Mouse (Mus musculus): ENCODE results near the gene Prkn. TPM values are rescaled to one million over a fixed set of nuclear protein-coding genes. Genes with fewer than 3 reads are reported as not detected.

The Prkn gene
- polyA plus RNA-seq, 1 experiment from 2014 or later, result 3.5 TPM

DNA sequence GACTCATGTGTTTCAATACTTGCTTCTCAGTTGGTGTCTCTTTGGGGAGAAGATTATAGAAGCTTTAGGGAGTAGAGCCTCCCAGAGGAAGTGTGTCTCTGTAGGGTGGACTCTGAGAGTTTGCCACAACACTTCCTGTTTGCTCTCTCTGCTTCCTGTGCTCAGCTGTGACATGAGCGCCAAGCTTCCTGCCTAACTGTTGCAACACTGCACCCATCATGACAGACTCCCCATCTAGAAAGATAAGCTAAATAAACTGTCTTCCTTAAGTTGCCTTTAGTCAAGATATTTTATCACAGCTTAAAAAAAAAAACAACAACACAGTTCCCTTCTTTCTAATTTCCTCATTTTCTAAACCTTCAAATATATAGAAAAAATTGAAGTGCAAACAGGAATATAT lies 1130.0 kb downstream of the Prkn start:
- 56% methylated on average over 1 of the region's 1 CpGs for WGBS
- ATAC-seq (ENCODE audit: insufficient number of reproducible peaks, insufficient read depth, low FRiP score, low read depth), result no peak
- no peak overlapping the region for H3K27ac ChIP-seq (replicated peaks in 1 of 2; ENCODE audit: control insufficient read depth in 1 of 2, insufficient read depth in 1 of 2, low read depth in 2 of 2, low read length in 2 of 2)
- H3K9me3 ChIP-seq (ENCODE audit: control insufficient read depth, low read length), result 0 out of 2 replicates have a peak, but pooled peaks cover 4% of the 10 kb centered on the region
- H3K9ac ChIP-seq (ENCODE audit: low read length), result no peak overlapping the region
- H3K4me2 ChIP-seq (ENCODE audit: low read length), result no peak overlapping the region
- H3K36me3 ChIP-seq (ENCODE audit: control insufficient read depth, insufficient read depth, low read length), result no peaks in the 10 kb centered on the region
- H3K4me3 ChIP-seq (ENCODE audit: control insufficient read depth in 1 of 2, insufficient read depth in 1 of 2, low read depth in 1 of 2, low read length in 2 of 2), result no peak overlapping the region
- peaks cover 8% of the 10 kb centered on the region for H3K27me3 ChIP-seq (ENCODE audit: control insufficient read depth, insufficient read depth, low read length)
- H3K4me1 ChIP-seq (ENCODE audit: control insufficient read depth in 2 of 2, insufficient read depth in 2 of 2, low read length in 2 of 2), result no peaks in the 10 kb centered on the region; a peak in 1 of 4 replicates

GRCm38 (mm10) chr17:11972550-11972949 lies 1132.4 kb downstream of the Prkn start:
- H3K4me2 ChIP-seq (ENCODE audit: low read length), result peak overlapping the region; percentile 52
- no peak for ATAC-seq (ENCODE audit: insufficient number of reproducible peaks, insufficient read depth, low FRiP score, low read depth)
- H3K36me3 ChIP-seq (ENCODE audit: control insufficient read depth, insufficient read depth, low read length), result no peaks in the 10 kb centered on the region
- H3K4me3 ChIP-seq (ENCODE audit: control insufficient read depth in 1 of 2, insufficient read depth in 1 of 2, low read depth in 1 of 2, low read length in 2 of 2), result peak overlapping the region in 1 of 2 experiments; percentile 33; a peak in 2 of 4 replicates
- no peak overlapping the region for H3K27ac ChIP-seq (replicated peaks in 1 of 2; ENCODE audit: control insufficient read depth in 1 of 2, insufficient read depth in 1 of 2, low read depth in 2 of 2, low read length in 2 of 2)
- no peaks in the 10 kb centered on the region for H3K9me3 ChIP-seq (ENCODE audit: control insufficient read depth, low read length)
- no peak overlapping the region for H3K9ac ChIP-seq (ENCODE audit: low read length)
- H3K4me1 ChIP-seq (ENCODE audit: control insufficient read depth in 2 of 2, insufficient read depth in 2 of 2, low read length in 2 of 2), result no peaks in the 10 kb centered on the region; a peak in 1 of 4 replicates
- peaks cover 18% of the 10 kb centered on the region for H3K27me3 ChIP-seq (ENCODE audit: control insufficient read depth, insufficient read depth, low read length)
- 9% methylated on average over 9 of the region's 9 CpGs for WGBS

DNA sequence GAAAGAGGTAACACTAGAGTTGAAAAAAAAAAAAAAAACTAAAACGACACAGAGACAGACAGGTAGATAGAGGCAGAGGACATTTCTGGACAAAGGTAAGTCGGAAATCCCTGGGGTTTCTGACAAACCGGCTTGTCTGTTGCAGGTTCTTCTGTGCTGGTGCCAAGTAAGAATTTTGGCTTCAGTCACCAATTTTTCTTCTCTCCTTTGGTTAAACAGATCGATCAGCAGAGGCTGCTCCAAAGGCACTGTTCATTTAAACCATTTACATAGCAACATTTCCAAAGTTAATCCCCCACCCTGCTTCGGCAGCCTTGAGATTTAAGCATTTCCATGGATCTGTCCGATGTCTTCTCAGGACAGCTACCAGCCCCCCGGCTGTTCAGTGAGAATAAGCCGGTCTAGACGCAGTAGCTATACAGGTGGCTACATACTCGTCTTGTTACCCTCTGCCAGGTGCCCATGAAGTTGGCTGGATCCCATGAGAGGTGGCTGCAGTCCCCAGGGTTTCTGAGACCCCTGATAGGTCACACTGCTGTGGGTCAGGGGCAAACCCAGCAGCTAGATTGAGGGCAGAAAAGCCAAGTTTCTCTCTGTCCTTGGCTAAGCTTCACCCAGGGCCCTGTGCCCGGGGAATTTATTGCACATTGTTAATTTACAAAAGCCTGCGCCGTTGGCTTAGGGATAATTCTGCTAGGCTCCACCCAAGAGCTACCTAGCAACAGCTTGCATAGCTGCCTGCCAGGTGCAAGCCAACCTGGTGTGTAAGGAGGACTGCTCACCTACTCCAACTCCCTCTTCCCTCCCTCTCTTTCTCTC lies 1133.0 kb downstream of the Prkn start:
- no peak overlapping the region for H3K27ac ChIP-seq (replicated peaks in 1 of 2; ENCODE audit: control insufficient read depth in 1 of 2, insufficient read depth in 1 of 2, low read depth in 2 of 2, low read length in 2 of 2)
- no peak overlapping the region for H3K9ac ChIP-seq (ENCODE audit: low read length)
- no peak for ATAC-seq (ENCODE audit: insufficient number of reproducible peaks, insufficient read depth, low FRiP score, low read depth)
- no peak overlapping the region for H3K4me2 ChIP-seq (ENCODE audit: low read length)
- WGBS, result 54% methylated on average over 13 of the region's 13 CpGs
- peaks cover 22% of the 10 kb centered on the region for H3K27me3 ChIP-seq (ENCODE audit: control insufficient read depth, insufficient read depth, low read length)
- no peaks in the 10 kb centered on the region; a peak in 1 of 4 replicates for H3K4me1 ChIP-seq (ENCODE audit: control insufficient read depth in 2 of 2, insufficient read depth in 2 of 2, low read length in 2 of 2)
- no peaks in the 10 kb centered on the region for H3K36me3 ChIP-seq (ENCODE audit: control insufficient read depth, insufficient read depth, low read length)
- H3K4me3 ChIP-seq (ENCODE audit: control insufficient read depth in 1 of 2, insufficient read depth in 1 of 2, low read depth in 1 of 2, low read length in 2 of 2), result no peak overlapping the region
- H3K9me3 ChIP-seq (ENCODE audit: control insufficient read depth, low read length), result no peaks in the 10 kb centered on the region

DNA sequence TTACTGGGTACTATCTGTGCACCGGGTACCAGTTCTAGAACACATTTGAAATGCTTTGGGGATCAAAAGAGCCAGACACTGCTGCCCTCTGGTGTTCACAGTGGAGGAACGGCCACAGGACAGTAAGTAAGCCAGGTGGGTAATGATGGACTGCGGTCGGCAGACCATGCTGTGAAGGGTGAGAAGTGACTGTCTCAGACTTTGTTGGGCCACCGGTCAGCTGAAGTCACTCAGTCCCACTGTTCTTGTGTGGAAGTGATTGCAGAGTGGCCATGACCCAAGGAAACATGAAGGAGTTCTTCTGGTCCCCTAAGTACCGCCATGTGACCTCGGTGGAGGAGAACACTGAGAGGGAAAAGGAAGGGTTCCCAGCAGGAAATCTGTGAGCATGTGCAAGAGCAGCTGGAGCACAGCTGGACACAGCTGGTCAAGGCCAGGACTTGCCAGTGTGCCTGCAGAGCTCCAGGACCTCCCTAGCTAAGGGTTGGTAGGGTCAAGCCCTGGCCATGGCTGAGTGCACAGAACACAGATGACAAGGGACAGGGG lies 1135.0 kb downstream of the Prkn start:
- peaks cover 22% of the 10 kb centered on the region for H3K27me3 ChIP-seq (ENCODE audit: control insufficient read depth, insufficient read depth, low read length)
- WGBS, result 30% methylated on average over 7 of the region's 7 CpGs
- H3K27ac ChIP-seq (replicated peaks in 1 of 2; ENCODE audit: control insufficient read depth in 1 of 2, insufficient read depth in 1 of 2, low read depth in 2 of 2, low read length in 2 of 2), result no peak overlapping the region
- no peak overlapping the region for H3K9ac ChIP-seq (ENCODE audit: low read length)
- no peak overlapping the region for H3K4me2 ChIP-seq (ENCODE audit: low read length)
- ATAC-seq (ENCODE audit: insufficient number of reproducible peaks, insufficient read depth, low FRiP score, low read depth), result no peak
- H3K9me3 ChIP-seq (ENCODE audit: control insufficient read depth, low read length), result no peaks in the 10 kb centered on the region
- H3K36me3 ChIP-seq (ENCODE audit: control insufficient read depth, insufficient read depth, low read length), result no peaks in the 10 kb centered on the region
- no peak overlapping the region for H3K4me3 ChIP-seq (ENCODE audit: control insufficient read depth in 1 of 2, insufficient read depth in 1 of 2, low read depth in 1 of 2, low read length in 2 of 2)
- H3K4me1 ChIP-seq (ENCODE audit: control insufficient read depth in 2 of 2, insufficient read depth in 2 of 2, low read length in 2 of 2), result no peaks in the 10 kb centered on the region; a peak in 1 of 4 replicates

DNA sequence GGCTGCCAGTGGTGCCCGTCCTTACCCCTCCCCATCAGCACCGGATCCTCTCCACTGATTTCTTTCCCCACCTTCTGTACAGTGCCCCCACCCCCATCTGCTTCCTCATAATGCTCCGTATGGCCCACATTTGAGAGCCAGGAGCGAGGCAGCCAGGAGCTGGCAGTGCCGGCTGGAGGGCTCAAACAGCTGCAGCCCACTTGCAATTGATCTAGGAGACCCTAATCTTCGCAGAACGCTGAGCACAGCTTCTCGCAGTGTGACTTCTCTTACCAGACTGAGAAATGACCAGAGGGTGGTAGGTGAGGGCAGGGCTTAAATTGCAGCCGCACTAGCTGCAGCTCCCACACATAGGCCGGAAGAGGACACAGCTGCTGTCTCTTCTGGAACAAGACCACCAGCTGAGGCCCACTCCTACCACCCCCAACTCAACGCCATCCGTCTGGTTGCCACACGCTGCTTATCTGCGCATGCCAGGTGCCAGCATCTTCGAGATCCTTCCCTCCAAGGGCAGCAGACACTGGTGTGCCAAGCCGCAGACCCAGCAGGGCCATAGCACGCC lies 1138.2 kb downstream of the Prkn start:
- Histone ChIP-seq H3K9ac (ENCODE audit: low read length) (no peak overlapping the region), H3K27me3 (ENCODE audit: control insufficient read depth, insufficient read depth, low read length) (peaks cover 18% of the 10 kb centered on the region), H3K4me1 (ENCODE audit: control insufficient read depth in 2 of 2, insufficient read depth in 2 of 2, low read length in 2 of 2) (no peaks in the 10 kb centered on the region), H3K4me2 (ENCODE audit: low read length) (no peak overlapping the region), H3K27ac (replicated peaks in 1 of 2; ENCODE audit: control insufficient read depth in 1 of 2, insufficient read depth in 1 of 2, low read depth in 2 of 2, low read length in 2 of 2) (no peak overlapping the region), H3K9me3 (ENCODE audit: control insufficient read depth, low read length) (no peaks in the 10 kb centered on the region), H3K4me3 (ENCODE audit: control insufficient read depth in 1 of 2, insufficient read depth in 1 of 2, low read depth in 1 of 2, low read length in 2 of 2) (no peak overlapping the region), H3K36me3 (ENCODE audit: control insufficient read depth, insufficient read depth, low read length) (no peaks in the 10 kb centered on the region)
- 32% methylated on average over 17 of the region's 17 CpGs for WGBS
- ATAC-seq (ENCODE audit: insufficient number of reproducible peaks, insufficient read depth, low FRiP score, low read depth), result no peak

DNA sequence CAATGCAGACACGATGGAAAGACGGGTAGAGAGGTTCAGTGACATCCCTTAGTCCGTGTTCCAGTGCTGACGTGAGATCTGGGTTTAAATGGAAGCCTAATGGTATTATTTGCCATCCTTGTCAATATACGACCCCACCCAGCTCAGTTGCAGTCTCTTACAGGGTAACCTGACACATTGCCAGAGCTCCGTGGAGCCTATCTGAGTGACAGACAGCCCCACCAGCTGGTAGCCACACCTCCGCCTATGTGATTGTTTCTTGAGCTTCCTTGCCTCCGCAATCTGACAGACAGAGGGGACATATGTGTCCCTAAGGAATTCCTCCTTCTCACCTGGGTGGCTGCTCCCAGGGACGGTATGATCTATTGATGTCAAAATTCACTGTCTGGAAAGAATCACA lies 1141.5 kb downstream of the Prkn start:
- Histone ChIP-seq H3K9me3 (ENCODE audit: control insufficient read depth, low read length) (no peaks in the 10 kb centered on the region), H3K9ac (ENCODE audit: low read length) (no peak overlapping the region), H3K4me2 (ENCODE audit: low read length) (no peak overlapping the region), H3K27me3 (ENCODE audit: control insufficient read depth, insufficient read depth, low read length) (peaks cover 10% of the 10 kb centered on the region; the same call in 1 of the 2 replicates), H3K27ac (replicated peaks in 1 of 2; ENCODE audit: control insufficient read depth in 1 of 2, insufficient read depth in 1 of 2, low read depth in 2 of 2, low read length in 2 of 2) (no peak overlapping the region), H3K4me3 (ENCODE audit: control insufficient read depth in 1 of 2, insufficient read depth in 1 of 2, low read depth in 1 of 2, low read length in 2 of 2) (no peak overlapping the region), H3K4me1 (ENCODE audit: control insufficient read depth in 2 of 2, insufficient read depth in 2 of 2, low read length in 2 of 2) (peaks cover 0 to 2% of the 10 kb centered on the region in 2 experiments; a peak in 1 of 4 replicates), H3K36me3 (ENCODE audit: control insufficient read depth, insufficient read depth, low read length) (no peaks in the 10 kb centered on the region)
- WGBS, result 58% methylated on average over 9 of the region's 9 CpGs
- no peak for ATAC-seq (ENCODE audit: insufficient number of reproducible peaks, insufficient read depth, low FRiP score, low read depth)

GRCm38 (mm10) chr17:11988110-11988837 lies 1148.1 kb downstream of the Prkn start:
- Histone ChIP-seq H3K27ac (replicated peaks in 1 of 2; ENCODE audit: control insufficient read depth in 1 of 2, insufficient read depth in 1 of 2, low read depth in 2 of 2, low read length in 2 of 2) (peak overlapping the region in 1 of 2 experiments; percentile 40; a peak in 3 of 4 replicates), H3K36me3 (ENCODE audit: control insufficient read depth, insufficient read depth, low read length) (no peaks in the 10 kb centered on the region), H3K27me3 (ENCODE audit: control insufficient read depth, insufficient read depth, low read length) (no peaks in the 10 kb centered on the region), H3K9me3 (ENCODE audit: control insufficient read depth, low read length) (no peaks in the 10 kb centered on the region), H3K4me3 (ENCODE audit: control insufficient read depth in 1 of 2, insufficient read depth in 1 of 2, low read depth in 1 of 2, low read length in 2 of 2) (no peak overlapping the region), H3K9ac (ENCODE audit: low read length) (no peak overlapping the region), H3K4me1 (ENCODE audit: control insufficient read depth in 2 of 2, insufficient read depth in 2 of 2, low read length in 2 of 2) (peaks cover 14 to 15% of the 10 kb centered on the region in 2 experiments), H3K4me2 (ENCODE audit: low read length) (peak overlapping the region; percentile 25)
- ATAC-seq (ENCODE audit: insufficient number of reproducible peaks, insufficient read depth, low FRiP score, low read depth), result peak; percentile 82
- 35% methylated on average over 14 of the region's 14 CpGs for WGBS
